Mouse (Mus musculus) bone marrow, adult 2 months (tissue): ENCODE data around the gene Dnm1.

Experiments used
- CTCF ChIP-seq: fragments of 200-500 bp; IDR thresholded peaks from 2 replicates; pipeline ENCODE4 v1.5.1; 2011; ENCODE audit warnings: low read length, control low read depth; ENCODE audit not compliant: control insufficient read depth, insufficient read depth
- POLR2A ChIP-seq: fragments of 200-500 bp; IDR thresholded peaks from 2 replicates; pipeline ENCODE4 v1.6.1; 2011; ENCODE audit warnings: low read depth, mild to moderate bottlenecking, control low read depth, low read length, borderline replicate concordance; ENCODE audit not compliant: control insufficient read depth

DNA sequence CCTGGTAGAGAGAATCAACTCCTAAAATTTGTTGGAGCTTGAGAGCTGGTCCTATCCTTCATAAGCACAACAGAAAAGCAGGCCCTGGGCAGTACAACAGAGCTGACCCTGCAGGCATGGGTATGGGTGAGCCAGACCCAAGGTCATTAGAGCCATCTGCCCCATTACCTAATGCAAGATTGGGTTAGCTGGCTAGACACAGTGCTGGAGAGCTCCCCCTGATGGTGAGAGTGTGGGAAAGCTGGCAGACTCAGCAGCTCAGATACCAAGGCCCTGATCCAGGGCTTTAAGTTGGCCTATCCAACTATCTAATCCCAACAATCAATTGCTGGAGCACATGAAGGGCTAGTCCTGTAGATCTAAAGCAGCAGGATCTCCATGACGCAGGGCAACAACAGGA lies 70.4 kb downstream of the Dnm1 start:
- TF ChIP-seq CTCF (peak; percentile 90), POLR2A (no peak)
